Mouse (Mus musculus) liver, adult (tissue): ENCODE data around the gene Hpn.

ENCODE experiments used
- GATA4 ChIP-seq: IDR thresholded peaks from 2 replicates; pipeline ENCODE4 v1.6.1; 2014; ENCODE audit warnings: mild to moderate bottlenecking, low read length; ENCODE audit not compliant: insufficient replicate concordance

Hpn gene

DNA sequence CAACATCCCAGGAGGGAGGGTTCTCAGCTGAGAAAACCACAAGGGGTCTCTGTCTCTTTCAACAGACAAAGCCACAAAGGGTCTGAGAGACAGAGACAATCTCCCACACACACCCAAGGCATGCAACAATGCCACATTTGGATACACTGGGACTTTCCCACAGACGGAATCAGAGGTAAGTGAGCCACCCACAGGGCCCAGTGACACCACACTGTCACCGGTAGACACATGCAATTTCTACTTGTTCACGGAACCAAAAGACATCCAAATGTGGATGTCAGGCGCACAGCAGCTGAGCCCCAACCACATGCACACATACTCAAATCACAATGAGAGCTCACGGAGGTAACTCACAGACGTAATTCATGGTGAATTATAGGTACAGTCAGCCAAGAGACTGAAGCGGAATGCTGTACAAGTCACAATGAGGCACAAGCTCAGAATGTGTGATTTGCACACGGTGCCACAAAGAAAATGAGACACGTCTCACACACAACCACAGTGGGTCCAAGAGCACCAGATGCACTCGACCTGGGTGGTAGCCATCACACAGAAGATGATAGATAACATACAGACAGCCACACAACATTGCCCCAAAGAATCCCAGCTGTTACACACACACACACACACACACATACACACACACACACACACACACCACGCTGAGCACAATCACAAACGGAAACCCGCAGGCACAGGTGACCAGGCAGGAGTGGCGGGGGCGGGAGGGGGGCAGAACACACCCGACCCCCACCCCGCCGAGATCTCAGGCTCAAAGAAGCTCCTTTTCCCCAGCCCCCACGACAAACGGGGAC, 34.9 kb upstream of the Hpn start:
- no peak for TF ChIP-seq GATA4

DNA sequence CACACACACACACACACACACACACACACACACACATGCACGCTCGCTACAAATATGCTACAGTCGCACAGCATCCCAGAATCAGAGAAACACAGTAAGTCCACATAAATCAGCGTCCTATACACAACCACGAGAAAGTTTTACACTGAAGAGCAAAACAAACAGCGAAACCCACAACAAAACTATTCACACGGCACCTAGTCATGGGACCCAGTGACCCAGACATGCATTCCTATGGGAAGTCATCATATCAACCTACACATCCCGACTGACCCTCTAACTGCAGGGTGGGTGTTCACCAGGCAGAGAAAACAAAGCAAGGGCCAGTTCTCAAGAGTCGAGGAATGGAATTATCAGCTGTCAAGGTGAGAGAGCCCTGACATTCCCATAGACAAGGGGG, 34.2 kb upstream of the Hpn start:
- no peak for TF ChIP-seq GATA4

DNA sequence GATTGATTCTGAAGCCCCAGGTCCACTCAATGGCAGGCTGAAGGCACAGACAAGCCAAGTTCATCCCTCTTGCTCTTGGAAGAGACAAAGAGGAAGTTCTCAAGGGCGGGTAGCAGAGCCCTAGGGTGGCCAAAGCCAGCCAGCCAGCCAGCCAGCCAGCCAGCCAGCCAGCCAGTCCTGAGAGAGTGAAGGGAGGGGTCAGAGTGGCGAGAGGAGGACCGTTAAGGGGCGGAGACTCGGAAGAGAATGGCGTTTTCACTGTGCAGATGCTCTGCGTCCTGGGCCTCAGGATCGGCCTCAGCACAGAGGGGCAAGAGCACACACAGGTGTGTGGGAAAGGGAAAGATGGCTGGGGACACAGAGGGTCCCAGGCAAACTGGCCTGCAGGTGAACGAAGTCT, 33.7 kb upstream of the Hpn start:
- no peak for TF ChIP-seq GATA4

DNA sequence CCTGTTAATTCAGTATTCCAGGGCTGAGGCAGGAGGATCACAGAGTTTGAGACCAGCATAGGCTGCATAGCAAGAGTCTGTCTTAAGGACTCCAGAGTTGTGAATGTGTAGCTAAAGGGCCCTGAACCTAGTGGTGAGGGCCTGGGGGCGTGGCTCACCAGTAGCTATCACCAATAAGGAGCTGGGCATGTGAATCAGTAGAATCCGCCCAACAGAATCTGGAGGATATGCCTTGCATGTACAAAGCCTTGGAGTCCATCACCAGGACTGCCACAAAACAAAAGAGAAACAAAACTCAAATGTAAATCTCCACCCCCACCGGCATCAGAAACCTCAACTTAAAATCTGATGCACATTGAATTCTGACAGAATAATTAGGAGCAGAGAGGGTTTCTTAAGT, 33.0 kb upstream of the Hpn start:
- TF ChIP-seq GATA4 = no peak

DNA sequence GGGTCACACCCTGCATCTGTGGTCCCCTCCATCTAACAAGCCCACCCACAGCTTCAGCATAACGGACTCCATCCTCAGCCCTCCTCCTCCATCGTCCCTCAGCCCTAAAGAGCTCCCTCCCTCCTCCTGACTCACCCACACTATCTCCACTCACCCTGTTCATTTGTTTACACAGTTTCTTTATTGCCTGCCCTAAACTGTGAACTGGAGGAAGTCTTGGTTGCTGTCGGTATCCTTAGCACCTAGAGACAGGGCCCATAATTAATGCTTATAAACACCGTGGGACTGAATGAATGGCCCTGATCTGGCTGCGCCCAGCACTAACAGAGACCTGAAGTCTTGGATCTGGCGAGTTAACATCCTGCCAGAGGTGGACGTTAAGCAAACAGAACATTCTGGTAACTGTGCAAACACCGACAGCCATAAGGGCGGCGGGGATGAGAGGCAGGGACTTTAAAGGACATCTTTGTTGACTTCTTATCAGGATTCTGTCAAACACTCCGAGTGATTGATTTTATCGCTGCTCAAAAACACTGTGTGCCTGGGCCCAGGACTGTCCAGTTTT, 30.6 kb upstream of the Hpn start:
- TF ChIP-seq GATA4 = no peak

DNA sequence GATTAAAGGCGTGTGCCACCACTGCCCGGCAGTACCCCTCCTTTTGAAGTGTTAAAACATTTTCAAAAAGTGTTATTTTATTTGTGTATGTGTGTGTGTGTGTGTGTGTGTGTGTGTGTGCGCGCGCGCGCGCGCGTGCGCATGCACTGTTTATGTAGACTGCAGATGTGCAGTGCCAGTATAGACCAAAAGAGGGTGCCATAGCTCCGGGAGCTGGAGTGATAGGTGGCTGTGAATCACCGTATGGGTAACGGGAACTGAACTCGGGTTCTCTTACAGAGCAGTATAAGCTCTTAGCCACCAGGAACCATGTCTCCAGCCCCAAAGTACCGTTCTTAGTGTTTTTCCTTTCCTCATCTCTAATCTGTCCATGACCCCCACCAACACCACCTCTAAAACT, 29.8 kb upstream of the Hpn start:
- no peak for TF ChIP-seq GATA4

DNA sequence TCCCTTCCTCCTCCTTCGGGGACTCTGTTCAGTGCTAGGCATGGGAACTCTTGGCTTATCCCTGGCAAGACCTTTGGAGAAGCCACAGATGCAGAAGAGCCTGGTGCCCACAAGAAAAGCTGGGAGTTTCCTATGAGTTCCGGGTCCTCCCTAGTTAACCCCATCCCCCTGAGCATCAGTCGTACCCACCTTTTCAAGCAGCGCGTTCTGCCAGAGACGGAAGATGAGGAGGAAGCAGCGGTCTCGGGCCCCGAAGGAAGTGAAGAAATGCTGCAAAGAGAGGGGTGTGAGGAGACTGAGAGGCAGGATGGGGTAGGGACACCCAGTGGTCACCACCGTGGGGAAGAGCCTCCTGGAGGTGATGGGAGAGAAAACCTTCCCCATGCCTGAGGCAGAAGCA, 25.9 kb upstream of the Hpn start:
- TF ChIP-seq GATA4 = no peak

DNA sequence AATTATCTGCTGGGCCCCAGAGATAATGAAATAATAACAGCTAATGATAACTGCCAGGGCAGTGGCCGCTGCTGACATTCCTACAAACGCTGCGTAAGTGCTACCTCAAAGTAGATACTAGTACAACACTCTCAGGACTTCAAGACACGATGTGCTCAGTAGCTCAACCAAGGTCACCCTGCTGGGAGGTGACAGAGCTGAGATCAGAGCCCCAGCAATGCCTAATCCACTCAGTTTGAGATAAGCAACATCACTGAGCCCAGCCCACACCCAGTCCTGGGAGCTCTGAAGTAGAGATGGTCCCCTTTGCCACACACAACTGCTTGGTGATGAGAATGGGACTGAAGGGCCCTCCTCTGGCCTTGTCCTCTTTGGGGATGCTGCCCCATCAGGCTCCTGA, 25.2 kb upstream of the Hpn start:
- no peak for TF ChIP-seq GATA4

DNA sequence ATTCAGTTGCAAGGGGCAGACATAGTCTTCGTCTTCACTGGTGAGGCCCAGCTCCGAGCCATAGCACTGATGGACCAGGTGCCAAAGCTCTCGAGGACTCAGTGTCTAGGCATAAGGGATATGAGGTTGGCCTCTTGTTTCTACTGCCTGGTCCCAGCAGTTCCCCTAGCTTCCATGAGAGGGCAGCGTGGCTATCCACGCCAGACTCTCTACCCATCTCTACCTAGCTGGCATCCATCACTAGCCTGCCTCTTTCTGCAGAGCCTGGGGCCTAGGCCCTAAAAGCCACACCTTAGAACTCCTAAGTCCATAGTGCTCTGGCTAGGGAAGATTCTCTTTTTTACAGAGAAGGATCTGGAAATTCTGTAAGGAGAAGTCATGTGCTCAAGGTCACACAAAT, 24.7 kb upstream of the Hpn start:
- no peak for TF ChIP-seq GATA4

DNA sequence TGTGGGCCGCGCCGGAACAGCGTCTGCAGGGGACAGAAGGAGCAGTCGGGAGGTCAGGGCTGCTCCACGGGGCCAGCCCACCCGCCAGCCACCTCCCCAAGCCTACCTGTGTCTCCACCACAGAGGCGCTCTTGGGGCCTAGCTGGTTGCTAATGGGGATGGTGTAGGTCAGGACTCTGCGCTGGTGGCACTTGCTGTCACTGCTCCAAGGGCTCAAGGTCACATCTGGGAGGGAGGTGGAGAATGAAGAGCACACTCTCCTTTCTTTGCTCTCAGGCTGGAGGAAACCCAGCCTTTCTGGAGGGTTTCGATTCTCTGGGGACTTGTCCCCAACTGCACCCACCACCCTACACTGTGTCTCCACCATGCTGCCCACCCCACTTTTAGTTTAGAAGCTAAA, 20.6 kb upstream of the Hpn start:
- no peak for TF ChIP-seq GATA4

DNA sequence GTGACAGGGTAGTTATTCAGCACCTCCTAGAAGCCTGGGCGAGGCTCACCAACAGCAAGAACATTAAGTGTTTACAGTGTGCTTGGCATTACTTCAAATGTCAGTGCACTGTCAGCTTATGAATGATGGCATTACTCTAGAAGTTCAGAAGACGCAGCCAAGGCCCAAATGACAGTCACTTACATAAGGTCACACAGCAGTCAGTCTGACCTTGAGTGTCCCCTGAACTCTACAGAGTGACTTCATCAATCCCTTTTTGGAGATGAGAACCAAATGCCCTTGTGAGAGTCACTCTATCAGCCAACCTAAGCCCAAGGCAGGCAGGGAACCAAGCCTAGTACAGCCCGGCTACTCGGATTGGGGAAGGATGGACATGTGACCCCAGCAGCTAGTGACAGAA, 16.8 kb upstream of the Hpn start:
- no peak for TF ChIP-seq GATA4

DNA sequence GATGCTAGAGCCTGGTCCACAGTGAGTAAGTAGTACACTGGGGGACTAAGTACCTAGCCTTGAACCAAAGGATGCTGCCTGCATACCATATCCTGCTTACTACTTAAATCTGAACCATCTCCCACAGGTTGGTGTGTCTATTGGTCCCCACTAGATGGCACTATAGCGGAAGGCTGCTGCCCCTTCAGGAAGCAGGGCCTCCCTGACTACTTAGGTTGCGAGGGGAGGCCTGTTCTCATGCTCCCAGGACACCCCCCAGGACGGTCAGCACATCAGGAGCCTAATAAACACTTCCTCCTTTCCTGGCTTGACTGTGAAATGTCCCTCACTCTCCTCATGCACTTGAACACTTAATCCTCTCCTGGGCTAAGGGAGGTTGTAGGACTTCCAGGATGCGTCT, 15.8 kb upstream of the Hpn start:
- no peak for TF ChIP-seq GATA4

DNA sequence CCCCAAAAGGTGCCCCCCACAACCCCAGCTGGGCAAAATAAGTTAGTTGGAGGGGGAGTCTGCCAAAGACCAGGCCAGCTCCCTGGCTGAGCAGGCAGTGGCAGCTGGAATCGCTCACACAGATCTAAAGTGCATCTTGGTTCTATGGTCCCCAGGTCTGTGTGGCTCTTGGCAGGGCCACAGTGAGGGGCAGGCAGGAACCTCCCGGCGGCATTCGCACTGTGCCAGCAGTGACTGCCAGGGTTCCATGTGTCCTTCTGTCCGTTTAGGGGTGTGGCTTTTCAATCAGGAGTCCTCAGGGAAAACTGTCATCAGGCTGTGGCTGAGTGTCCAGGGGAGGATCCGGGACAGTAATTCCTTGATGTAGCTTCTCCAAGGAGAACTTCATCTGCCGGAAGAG, 15.1 kb upstream of the Hpn start:
- TF ChIP-seq GATA4 = no peak

DNA sequence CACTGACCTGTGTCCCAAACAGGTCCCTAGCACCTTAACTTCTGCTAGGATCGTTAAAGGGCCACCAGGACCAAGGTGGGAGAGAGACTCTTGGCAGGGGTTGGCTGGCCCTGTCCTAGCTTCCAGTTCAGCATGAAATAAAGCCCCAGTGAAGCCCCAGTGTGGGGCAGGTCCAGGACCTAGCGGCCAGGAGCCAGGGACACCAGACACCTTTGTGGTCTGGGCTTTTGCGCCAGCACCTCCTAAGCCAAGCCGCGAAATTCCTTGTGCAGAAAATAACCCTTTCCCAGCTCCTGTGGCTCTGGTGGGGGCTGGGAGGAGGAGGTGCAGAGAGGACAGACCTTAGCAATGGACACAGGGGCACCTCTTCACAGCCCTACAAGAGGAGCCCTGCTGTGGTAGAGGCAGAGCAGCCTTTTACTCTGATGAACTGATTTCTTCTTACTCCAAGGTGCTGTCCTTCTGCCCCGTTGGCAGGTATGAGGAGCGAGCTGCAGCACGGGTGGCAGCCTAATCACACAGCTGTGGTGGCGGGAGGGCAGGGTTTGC, 13.1 kb upstream of the Hpn start:
- TF ChIP-seq GATA4 = no peak

DNA sequence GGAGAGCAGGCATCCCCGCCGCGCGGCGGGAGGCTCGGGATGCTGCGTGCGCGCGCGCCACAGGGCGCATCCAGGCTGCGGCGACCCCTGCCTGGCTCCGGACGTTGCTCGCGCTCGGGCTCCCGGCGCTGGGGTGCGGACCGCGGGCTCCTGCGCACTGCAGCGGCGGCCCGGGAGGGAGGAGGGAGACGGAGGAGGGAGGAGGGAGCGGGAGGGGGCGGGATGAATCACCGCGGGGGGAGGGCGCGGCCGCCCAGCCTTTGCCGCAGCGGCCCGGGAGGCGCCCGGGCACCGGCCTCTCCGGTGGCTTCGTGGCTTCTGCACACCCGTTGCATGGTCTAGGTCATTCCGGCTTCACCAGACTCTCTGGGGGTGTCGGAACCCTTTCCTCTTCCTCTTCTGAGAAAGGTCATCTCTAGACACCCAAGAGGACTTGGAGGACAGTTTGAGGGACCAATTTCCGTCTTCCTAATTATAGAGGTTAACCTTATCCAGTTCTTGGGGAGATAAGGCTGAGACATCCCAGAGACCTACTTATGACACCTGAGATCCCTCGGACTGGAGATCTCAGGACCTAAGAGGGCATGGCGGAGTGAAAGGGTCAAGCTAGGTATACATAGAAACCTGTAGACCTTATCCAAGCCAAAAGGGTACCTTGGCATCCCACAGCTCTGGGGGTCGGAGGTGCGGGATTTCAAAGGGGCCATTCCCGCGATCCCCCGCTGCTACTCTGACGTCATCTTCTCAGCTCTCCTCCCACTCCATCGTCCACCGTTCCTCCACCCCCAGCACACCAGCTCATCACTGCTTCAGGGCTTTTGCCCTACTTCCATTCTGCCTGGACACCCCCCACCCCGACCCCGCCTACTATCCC, 12.0 kb upstream of the Hpn start, which contains the start of gene Scn1b:
TSS of gene Scn1b (minus strand) at position 153 of the 874 bp plus-strand sequence.
- no peak for TF ChIP-seq GATA4
